Mouse (Mus musculus) heart, postnatal 0 days (tissue): ENCODE results near the gene Fryl.

Source experiments
- CTCF ChIP-seq: IDR thresholded peaks from 2 replicates; pipeline ENCODE4 v1.5.1; 2016; ENCODE audit warnings: antibody characterized with exemption, control low read depth, low read depth
- EP300 ChIP-seq: IDR thresholded peaks from 2 replicates; pipeline ENCODE4 v1.6.1; 2016; ENCODE audit warnings: antibody characterized with exemption, low read depth

GRCm38 (mm10) chr5:72994424-72994823, 262.0 kb downstream of the Fryl start:
- no peak for TF ChIP-seq CTCF
- TF ChIP-seq EP300, result no peak
